Mouse (Mus musculus) CH12.LX (cell line): ENCODE measurements around the gene Tigar. TPM values are rescaled to one million over a fixed set of nuclear protein-coding genes. Genes with fewer than 3 reads are reported as not detected.

Experiments used
- DNase-seq: peaks from one replicate; pipeline ENCODE4 v3.0.0-alpha.2; 2013; ENCODE audit errors: extremely low read depth
- H3K27ac ChIP-seq: 2 replicates; pipeline ENCODE4 v1.5.1; 2012; ENCODE audit warnings: low read depth, mild to moderate bottlenecking, control low read depth, moderate library complexity; ENCODE audit not compliant: insufficient read depth
- H3K27me3 ChIP-seq: replicated peaks from 2 replicates; pipeline ENCODE3; 2012; ENCODE audit warnings: inconsistent platforms
- H3K36me3 ChIP-seq, 2 experiments: replicated peaks in 1 of 2; 2 replicates each; pipeline versions ENCODE3 to v1.6.1; 2012; ENCODE audit warnings: inconsistent platforms in 1 of 2, low read length in 1 of 2, mild to moderate bottlenecking in 1 of 2, mixed read lengths in 1 of 2, moderate library complexity in 1 of 2; ENCODE audit not compliant: control insufficient read depth in 1 of 2, insufficient read depth in 1 of 2
- H3K4me1 ChIP-seq, 2 experiments: 2 replicates each; pipeline ENCODE4 v1.6.1; 2012; ENCODE audit warnings: inconsistent platforms in 1 of 2, moderate library complexity in 1 of 2; ENCODE audit not compliant: insufficient read depth in 2 of 2, control insufficient read depth in 1 of 2
- H3K4me2 ChIP-seq: 2 replicates; pipeline ENCODE4 v1.6.1; 2012; ENCODE audit warnings: low read depth, mild to moderate bottlenecking, control low read depth; ENCODE audit not compliant: poor library complexity, insufficient read depth, severe bottlenecking
- H3K4me3 ChIP-seq, 3 experiments: fragments of 150-350 bp in 1 of 3; sonication (generic) in 1 of 3; replicated peaks in 1 of 3; 2 replicates each; pipeline versions ENCODE3 to v1.5.1; 2011 to 2012; ENCODE audit warnings: low read depth in 2 of 3, low read length in 2 of 3, mild to moderate bottlenecking in 2 of 3, moderate library complexity in 2 of 3, control low read depth in 1 of 3, improper control_type of control experiment in 1 of 3, inconsistent platforms in 1 of 3, mixed read lengths in 1 of 3; ENCODE audit not compliant: poor library complexity in 1 of 3
- H3K79me2 ChIP-seq: replicated peaks from 2 replicates; pipeline ENCODE4 v1.6.1; 2012; ENCODE audit warnings: mild to moderate bottlenecking, moderate library complexity; ENCODE audit not compliant: control insufficient read depth, poor library complexity, insufficient read depth, severe bottlenecking; ENCODE audit errors: extremely low read depth
- H3K9ac ChIP-seq: 2 replicates; pipeline ENCODE4 v1.6.1; 2012; ENCODE audit warnings: low read depth, mild to moderate bottlenecking, control low read depth, moderate library complexity; ENCODE audit not compliant: insufficient read depth
- H3K9me3 ChIP-seq: replicated peaks from 2 replicates; pipeline ENCODE3; 2012; ENCODE audit warnings: low read length, inconsistent platforms, mixed read lengths
- BHLHE40 ChIP-seq: IDR thresholded peaks from 2 replicates; pipeline ENCODE4 v1.6.1; 2011; ENCODE audit warnings: mild to moderate bottlenecking, low read depth, low read length, improper control_type of control experiment
- ELF1 ChIP-seq: IDR thresholded peaks from 2 replicates; pipeline ENCODE4 v1.6.1; 2014; ENCODE audit warnings: low read depth, mild to moderate bottlenecking, inconsistent platforms, low read length, improper control_type of control experiment
- ETS1 ChIP-seq: conservative IDR thresholded peaks from 2 replicates; pipeline ENCODE4 v1.6.1; 2012; ENCODE audit warnings: low read depth, mild to moderate bottlenecking, inconsistent platforms, low read length, improper control_type of control experiment, moderate library complexity
- GABPA ChIP-seq: IDR thresholded peaks from 2 replicates; pipeline ENCODE4 v1.6.1; 2012; ENCODE audit warnings: low read depth, low read length, improper control_type of control experiment, inconsistent platforms; ENCODE audit not compliant: insufficient replicate concordance
- HCFC1 ChIP-seq: IDR thresholded peaks from 2 replicates; pipeline ENCODE4 v1.6.1; 2012; ENCODE audit warnings: low read depth, mild to moderate bottlenecking, inconsistent platforms, low read length, improper control_type of control experiment
- IRF4 ChIP-seq: IDR thresholded peaks from 2 replicates; pipeline ENCODE4 v1.6.1; 2014; ENCODE audit warnings: low read depth, mild to moderate bottlenecking, inconsistent platforms, low read length, improper control_type of control experiment
- JUND ChIP-seq: conservative IDR thresholded peaks from 2 replicates; pipeline ENCODE4 v1.6.1; 2011; ENCODE audit warnings: low read depth, low read length, improper control_type of control experiment
- MAX ChIP-seq: IDR thresholded peaks from 2 replicates; pipeline ENCODE4 v1.6.1; 2011; ENCODE audit warnings: low read length, improper control_type of control experiment
- MYC ChIP-seq: IDR thresholded peaks from 2 replicates; pipeline ENCODE4 v1.6.1; 2011; ENCODE audit warnings: low read depth, mild to moderate bottlenecking, improper control_type of control experiment, low read length
- POLR2A ChIP-seq: IDR thresholded peaks from 2 replicates; pipeline ENCODE4 v1.6.1; 2011; ENCODE audit warnings: low read depth, mild to moderate bottlenecking, improper control_type of control experiment, low read length
- SMC3 ChIP-seq: IDR thresholded peaks from 2 replicates; pipeline ENCODE4 v1.6.1; 2011; ENCODE audit warnings: low read depth, low read length, improper control_type of control experiment
- TBP ChIP-seq: conservative IDR thresholded peaks from 2 replicates; pipeline ENCODE4 v1.6.1; 2011; ENCODE audit warnings: low read depth, low read length, improper control_type of control experiment
- TCF12 ChIP-seq: IDR thresholded peaks from 2 replicates; pipeline ENCODE4 v1.6.1; 2014; ENCODE audit warnings: low read depth, mild to moderate bottlenecking, inconsistent platforms, low read length, improper control_type of control experiment
- USF2 ChIP-seq: conservative IDR thresholded peaks from 2 replicates; pipeline ENCODE4 v1.6.1; 2011; ENCODE audit warnings: low read depth, low read length, improper control_type of control experiment
- ZKSCAN1 ChIP-seq: IDR thresholded peaks from 2 replicates; pipeline ENCODE4 v1.6.1; 2012; ENCODE audit warnings: low read depth, inconsistent platforms, low read length, improper control_type of control experiment, borderline replicate concordance
- ZNF384 ChIP-seq: IDR thresholded peaks from 2 replicates; pipeline ENCODE4 v1.6.1; 2012; ENCODE audit warnings: low read depth, low read length, improper control_type of control experiment, inconsistent platforms
- dilution Hi-C: fragments of 300-500 bp; cut with MboI; formaldehyde crosslinking; loops from 2 replicates; pipeline ENCODE4 v1.14.3; 2020; ENCODE audit warnings: low sequenced_read_pairs; ENCODE audit not compliant: extremely low pct_unique_long_range_greater_than_20kb, extremely low pct_ligation_motif_present
- in situ Hi-C: fragments of 300-500 bp; cut with MboI; formaldehyde crosslinking; loops from 3 replicates; pipeline ENCODE4 v1.14.3; 2019; ENCODE audit warnings: low sequenced_read_pairs, low pct_ligation_motif_present, low pct_unique_long_range_greater_than_20kb, mixed read lengths
- polyA plus RNA-seq: library from polyadenylated mRNA; unstranded; fragments of >175 nt; gene quantifications from 2 replicates; pipeline ENCODE4 v1.2.1, GENCODE M21; 2012; ENCODE audit warnings: low read depth; ENCODE audit not compliant: insufficient read length
- total RNA-seq, 2 experiments: library from RNA; depleted of rRNA; stranded (reverse); fragments of 300-350 nt in 1 of 2; fragments of >200 nt in 1 of 2; gene quantifications; 2 replicates each; pipeline ENCODE4 v1.2.3; 2012 to 2014

The Tigar gene
- total and polyA plus RNA-seq, 3 experiments: 8.9 to 20.8 (median 11.5) TPM

DNA sequence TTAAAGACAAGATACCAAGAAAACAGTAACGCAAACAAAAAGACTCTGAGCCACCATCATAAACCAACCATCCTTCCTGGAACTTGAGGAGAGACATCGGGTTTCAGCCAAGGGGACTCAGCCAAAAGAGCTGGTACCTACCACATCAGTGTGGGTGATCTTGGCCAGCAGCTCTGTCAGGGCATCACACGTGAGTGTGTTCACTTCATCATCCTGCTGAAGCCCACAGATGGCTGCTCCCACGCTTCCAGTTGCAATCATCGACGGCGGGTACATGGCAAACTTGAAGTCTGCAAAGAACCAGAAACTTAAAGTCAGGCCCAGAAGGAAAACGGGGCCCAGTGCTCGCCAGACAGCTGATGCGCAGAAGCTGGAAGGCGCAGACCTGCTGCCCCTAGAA lies 29.6 kb upstream of the Tigar start:
- Histone ChIP-seq H3K79me2 (no peaks in the 10 kb centered on the region; the same call in 1 of the 2 replicates), H3K4me1 (peaks cover 11 to 20% of the 10 kb centered on the region in 2 experiments), H3K9ac (no peak overlapping the region), H3K4me2 (no peak overlapping the region), H3K9me3 (no peaks in the 10 kb centered on the region), H3K36me3 (peaks cover 82 to 94% of the 10 kb centered on the region in 2 experiments), H3K27ac (no peak overlapping the region), H3K27me3 (no peaks in the 10 kb centered on the region), H3K4me3 (no peak overlapping the region)
- dilution Hi-C loops: no loop called here
- in situ Hi-C loops: no loop called here
- TF ChIP-seq ELF1 (no peak), ZNF384 (no peak), ZKSCAN1 (no peak), HCFC1 (no peak), TBP (no peak), SMC3 (no peak), BHLHE40 (no peak)
- DNase-seq: no peak

DNA sequence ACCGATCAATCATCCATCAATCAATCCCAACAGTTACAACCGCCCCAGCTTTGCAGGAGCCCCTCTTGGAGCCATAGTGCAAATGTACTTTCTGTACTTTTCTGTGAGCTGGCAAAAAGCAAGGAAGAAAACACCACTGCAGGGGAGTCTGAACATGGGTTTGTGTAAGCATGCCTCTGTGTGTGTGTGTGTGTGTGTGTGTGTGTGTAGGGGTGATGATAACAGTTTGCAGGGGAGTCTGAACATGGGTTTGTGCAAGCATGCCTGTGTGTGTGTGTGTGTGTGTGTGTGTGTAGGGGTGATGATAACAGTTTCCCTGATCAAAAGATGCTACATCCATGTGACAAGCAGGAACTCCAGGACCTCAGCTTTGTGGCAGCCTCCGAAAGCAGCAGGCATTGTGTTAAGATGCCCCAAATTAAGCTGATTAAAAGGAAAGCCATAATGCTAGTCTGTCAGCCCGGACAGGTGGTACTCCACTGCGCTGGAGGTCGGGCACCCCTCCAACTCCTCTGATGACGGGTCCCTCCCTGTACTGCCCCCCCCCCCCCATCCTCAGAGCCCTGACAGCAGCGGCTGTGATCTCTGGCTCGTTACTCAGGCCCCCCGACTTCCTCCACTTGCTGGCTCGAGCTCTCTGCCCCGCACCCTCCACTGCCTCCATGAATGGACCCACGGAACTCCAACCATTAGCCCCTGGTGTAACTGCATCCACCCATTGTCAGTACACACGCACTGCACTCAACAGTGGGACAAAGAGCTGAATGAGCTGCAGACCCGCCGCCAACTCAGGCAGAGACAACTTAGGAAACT lies 24.3 kb upstream of the Tigar start:
- in situ Hi-C loops (no loop called here), dilution Hi-C loops (no loop called here)

DNA sequence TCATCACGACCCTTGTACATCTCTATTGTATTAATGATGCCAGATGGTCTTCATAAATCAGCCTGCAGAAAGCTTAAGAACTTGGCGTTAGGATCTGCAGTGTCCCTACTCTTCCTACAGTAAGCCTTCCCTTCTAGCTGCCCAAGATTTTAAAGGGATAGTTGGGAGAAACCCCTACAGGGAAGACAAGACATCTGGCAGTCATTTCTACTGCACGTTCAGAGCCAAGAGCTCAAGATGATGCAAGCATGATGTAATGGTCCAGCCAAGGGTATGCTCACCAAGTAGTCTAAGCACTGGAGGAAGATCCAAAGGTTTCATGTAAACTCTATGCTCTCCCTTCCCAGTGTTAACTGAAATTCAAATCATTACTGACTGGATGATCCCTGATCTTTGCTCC lies 23.4 kb upstream of the Tigar start:
- no peak overlapping the region for H3K4me3 ChIP-seq
- H3K27ac ChIP-seq: peak overlapping the region; percentile 67
- peaks cover 0 to 11% of the 10 kb centered on the region in 2 experiments; a peak in 1 of 4 replicates for H3K4me1 ChIP-seq
- H3K9me3 ChIP-seq: no peaks in the 10 kb centered on the region
- in situ Hi-C loops: no loop called here
- DNase-seq: no peak
- no peaks in the 10 kb centered on the region; the same call in 1 of the 2 replicates for H3K79me2 ChIP-seq
- H3K27me3 ChIP-seq: no peaks in the 10 kb centered on the region
- H3K36me3 ChIP-seq: peaks cover 81 to 94% of the 10 kb centered on the region in 2 experiments
- H3K9ac ChIP-seq: no peak overlapping the region
- TF ChIP-seq IRF4 (no peak), POLR2A (no peak), BHLHE40 (0 out of 2 replicates have a peak, but pooled peaks have one; percentile 7), GABPA (no peak), MYC (no peak), MAX (no peak)
- dilution Hi-C loops: no loop called here
- H3K4me2 ChIP-seq: no peak overlapping the region

More for the DNA sequence above, 24.3 kb upstream of the Tigar start:
- Histone ChIP-seq H3K79me2 (no peaks in the 10 kb centered on the region; the same call in 1 of the 2 replicates), H3K4me1 (peaks cover 0 to 11% of the 10 kb centered on the region in 2 experiments; a peak in 1 of 4 replicates), H3K9ac (no peak overlapping the region), H3K4me2 (no peak overlapping the region), H3K27me3 (no peaks in the 10 kb centered on the region), H3K4me3 (no peak overlapping the region), H3K27ac (0 out of 2 replicates have a peak overlapping the region, but pooled peaks have one; percentile 67), H3K9me3 (no peaks in the 10 kb centered on the region), H3K36me3 (peaks cover 84 to 96% of the 10 kb centered on the region in 2 experiments)
- TF ChIP-seq TBP (no peak), HCFC1 (no peak), USF2 (no peak), TCF12 (no peak), JUND (no peak), ETS1 (no peak)
- DNase-seq: no peak
